Mouse (Mus musculus) liver, adult 2 months (tissue): ENCODE data around the gene Hapln1. TPM values are rescaled to one million over a fixed set of nuclear protein-coding genes. Genes with fewer than 3 reads are reported as not detected.
A peak's percentile ranks its signal among the peaks of the same experiment; 100 is the strongest.

ENCODE experiments used
- DNase-seq: peaks from one replicate; pipeline ENCODE4 v3.0.0-alpha.2; 2011; ENCODE audit warnings: low read depth, low spot score; ENCODE audit errors: extremely low read depth
- H3K27ac ChIP-seq: fragments of 200-500 bp; replicated peaks from 2 replicates; pipeline ENCODE4 v1.5.1; 2012; ENCODE audit warnings: low read depth, mild to moderate bottlenecking, control low read depth, inconsistent platforms, low read length; ENCODE audit not compliant: insufficient read depth
- H3K27me3 ChIP-seq: fragments of 200-500 bp; 2 replicates; pipeline ENCODE4 v1.6.1; 2012; ENCODE audit warnings: mild to moderate bottlenecking, moderate library complexity, low read length, inconsistent platforms; ENCODE audit not compliant: control insufficient read depth, insufficient read depth
- H3K36me3 ChIP-seq: fragments of 200-500 bp; 2 replicates; pipeline ENCODE4 v1.6.1; 2012; ENCODE audit warnings: low read length, inconsistent platforms; ENCODE audit not compliant: control insufficient read depth, insufficient read depth
- H3K4me1 ChIP-seq: fragments of 200-500 bp; 2 replicates; pipeline ENCODE4 v1.6.1; 2011; ENCODE audit warnings: low read length; ENCODE audit not compliant: control insufficient read depth, insufficient read depth
- H3K4me3 ChIP-seq: fragments of 200-500 bp; 2 replicates; pipeline ENCODE4 v1.5.1; 2011; ENCODE audit warnings: low read depth, mild to moderate bottlenecking, control low read depth, low read length, moderate library complexity; ENCODE audit not compliant: insufficient read depth
- H3K79me2 ChIP-seq: fragments of 200-500 bp; 2 replicates; pipeline ENCODE4 v1.6.1; 2012; ENCODE audit warnings: inconsistent platforms, mild to moderate bottlenecking, low read length, moderate library complexity; ENCODE audit not compliant: control insufficient read depth, insufficient read depth
- H3K9ac ChIP-seq: fragments of 200-500 bp; 2 replicates; pipeline ENCODE4 v1.6.1; 2012; ENCODE audit warnings: low read depth, mild to moderate bottlenecking, control low read depth, inconsistent platforms, low read length
- CTCF ChIP-seq: fragments of 200-500 bp; IDR thresholded peaks from 2 replicates; pipeline ENCODE4 v1.5.1; 2011; ENCODE audit warnings: low read depth, low read length, control low read depth
- POLR2A ChIP-seq: fragments of 200-500 bp; IDR thresholded peaks from 2 replicates; pipeline ENCODE4 v1.6.1; 2011; ENCODE audit warnings: low read length, control low read depth; ENCODE audit not compliant: insufficient read depth; ENCODE audit errors: extremely low read depth
- WGBS: fragments of 180-500 bp; shearing (Covaris S2); methylation state at CpG from one replicate; pipeline ENCODE4 v1.1.7; 2018; 5-methylcytosine and 5-hydroxymethylcytosine counted together
- polyA plus RNA-seq: library from polyadenylated mRNA; depleted of rRNA; stranded (reverse); fragments of >200 nt; gene quantifications from 2 replicates; pipeline ENCODE4 v1.2.3, GENCODE M21; 2012
- total RNA-seq: library from RNA; depleted of rRNA; stranded (reverse); fragments of >200 nt; gene quantifications from 2 replicates; pipeline ENCODE4 v1.2.3, GENCODE M21; 2014

Hapln1 gene
- total and polyA plus RNA-seq, 2 experiments, result 0.02 to 0.92 TPM

GRCm38 (mm10) chr13:89607399-89607798 lies 67.8 kb downstream of the Hapln1 start:
- TF ChIP-seq POLR2A, result no peak
- no peak for TF ChIP-seq CTCF
- no peaks in the 10 kb centered on the region for H3K36me3 ChIP-seq
- H3K4me3 ChIP-seq, result no peak overlapping the region
- no peak for DNase-seq
- H3K27ac ChIP-seq, result no peak overlapping the region
- 76% methylated on average over 3 of the region's 3 CpGs for WGBS
- no peaks in the 10 kb centered on the region for H3K79me2 ChIP-seq
- no peaks in the 10 kb centered on the region for H3K27me3 ChIP-seq
- H3K9ac ChIP-seq, result no peak overlapping the region
- H3K4me1 ChIP-seq, result no peaks in the 10 kb centered on the region

- WGBS, result 76% methylated on average over 3 of the region's 3 CpGs
- Histone ChIP-seq H3K36me3 (no peaks in the 10 kb centered on the region), H3K27me3 (no peaks in the 10 kb centered on the region), H3K4me3 (no peak overlapping the region), H3K4me1 (no peaks in the 10 kb centered on the region), H3K27ac (no peak overlapping the region), H3K9ac (no peak overlapping the region), H3K79me2 (no peaks in the 10 kb centered on the region)
- peak; percentile 15 for DNase-seq
- TF ChIP-seq POLR2A (no peak), CTCF (0 out of 2 replicates have a peak, but pooled peaks have one; percentile 9)
These were observed 79.5 kb downstream of the Hapln1 start for GRCm38 (mm10) chr13:89619064-89619463.

GRCm38 (mm10) chr13:89634137-89634683 lies 94.6 kb downstream of the Hapln1 start:
- Histone ChIP-seq H3K27ac (no peak overlapping the region), H3K4me3 (no peak overlapping the region), H3K36me3 (no peaks in the 10 kb centered on the region), H3K79me2 (no peaks in the 10 kb centered on the region), H3K27me3 (no peaks in the 10 kb centered on the region), H3K4me1 (no peaks in the 10 kb centered on the region; the same call in 1 of the 2 replicates), H3K9ac (no peak overlapping the region)
- 27% methylated on average over 4 of the region's 4 CpGs for WGBS
- peak; percentile 66 for DNase-seq
- TF ChIP-seq CTCF (peak; percentile 47), POLR2A (no peak)

- no peak for DNase-seq
- Histone ChIP-seq H3K27ac (no peak overlapping the region), H3K27me3 (no peaks in the 10 kb centered on the region), H3K4me1 (no peaks in the 10 kb centered on the region), H3K4me3 (no peak overlapping the region), H3K79me2 (no peaks in the 10 kb centered on the region), H3K9ac (no peak overlapping the region), H3K36me3 (no peaks in the 10 kb centered on the region)
- no peak for TF ChIP-seq POLR2A
- TF ChIP-seq CTCF, result no peak
- WGBS, result 76% methylated on average over 3 of the region's 3 CpGs
These were observed 97.4 kb downstream of the Hapln1 start for GRCm38 (mm10) chr13:89637012-89637411.

GRCm38 (mm10) chr13:89645589-89645988 lies 106.0 kb downstream of the Hapln1 start:
- Histone ChIP-seq H3K36me3 (no peaks in the 10 kb centered on the region), H3K27ac (no peak overlapping the region), H3K4me1 (no peaks in the 10 kb centered on the region), H3K9ac (no peak overlapping the region), H3K79me2 (no peaks in the 10 kb centered on the region), H3K27me3 (no peaks in the 10 kb centered on the region), H3K4me3 (no peak overlapping the region)
- 93% methylated on average over 2 of the region's 2 CpGs for WGBS
- TF ChIP-seq CTCF (no peak), POLR2A (no peak)
- DNase-seq, result no peak

- Histone ChIP-seq H3K4me1 (peaks cover 7% of the 10 kb centered on the region; the same call in 1 of the 2 replicates), H3K79me2 (no peaks in the 10 kb centered on the region), H3K36me3 (no peaks in the 10 kb centered on the region), H3K4me3 (no peak overlapping the region), H3K9ac (no peak overlapping the region), H3K27ac (no peak overlapping the region), H3K27me3 (no peaks in the 10 kb centered on the region)
- WGBS, result 2% methylated on average over 1 of the region's 1 CpGs
- peak; percentile 84 for DNase-seq
- TF ChIP-seq CTCF (no peak), POLR2A (no peak)
These were observed 113.2 kb downstream of the Hapln1 start for GRCm38 (mm10) chr13:89652773-89653172.
